Comparison of ENCODE assay signal across 8 mouse cellular contexts in the genomic region with DNA sequence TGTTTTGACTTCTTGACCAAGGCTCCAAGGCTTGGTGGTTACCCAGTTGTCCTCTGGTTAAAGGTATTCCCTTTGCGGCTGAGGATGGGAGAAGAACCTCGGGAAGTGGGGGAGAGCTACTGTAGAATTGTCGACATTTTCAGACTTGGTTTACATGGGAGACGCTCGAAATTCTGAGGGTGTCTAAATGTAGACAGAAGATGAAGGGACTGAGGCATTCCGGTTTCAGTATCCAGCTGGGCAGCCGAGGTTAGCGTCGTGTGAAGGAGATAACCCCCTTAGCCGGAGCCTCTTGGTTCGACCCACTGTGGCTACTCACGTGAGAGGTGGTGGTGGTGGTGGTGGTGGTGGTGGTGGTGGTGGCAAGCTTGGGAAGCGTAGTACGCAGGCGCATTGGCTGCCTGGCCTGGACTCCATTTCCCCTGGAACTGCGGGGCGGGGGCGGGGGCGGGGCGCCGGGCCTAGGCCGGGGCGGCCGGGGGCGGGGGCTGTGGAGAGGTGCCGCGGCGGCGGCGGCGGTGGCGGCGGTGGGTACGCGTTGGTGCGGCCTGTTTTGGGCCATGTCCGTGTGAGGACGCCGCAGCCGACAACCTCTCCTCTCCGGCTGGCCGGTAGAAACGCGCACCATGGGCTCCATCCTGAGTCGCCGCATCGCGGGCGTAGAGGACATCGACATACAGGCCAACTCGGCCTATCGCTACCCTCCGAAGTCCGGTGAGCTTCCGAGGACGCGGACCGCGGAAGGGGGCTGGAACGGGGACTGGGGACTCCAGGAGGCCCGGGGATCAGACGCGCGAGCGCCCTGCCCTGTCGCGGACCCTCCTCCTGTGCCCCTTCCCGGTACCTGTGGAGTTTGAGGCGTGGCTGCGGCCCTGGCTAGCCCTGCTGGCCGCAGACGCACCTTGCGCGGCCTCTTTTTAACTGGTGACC. TPM values are rescaled to one million over a fixed set of nuclear protein-coding genes. Genes with fewer than 3 reads are reported as not detected.
A peak's percentile ranks its signal among the peaks of the same experiment; 100 is the strongest.
DNase-seq lines count a peak whose midpoint lies in the region; ATAC-seq and TF ChIP-seq lines count a peak whose summit lies in the region.

TSS of gene Mgrn1 (plus strand) at position 490 of the 930 bp plus-strand sequence.

- H3K9ac ChIP-seq in intestine, embryonic 16.5 days (ENCODE audit: low read depth, low read length), result peak within 1 kb of the TSS; percentile 95
- peak within 1 kb of the TSS; percentile 94 for H3K9ac ChIP-seq in midbrain, embryonic 12.5 days (replicated peaks)

- DNase-seq in 3T3-L1 (ENCODE audit: low read depth, low spot score), result peak; percentile 93
- peak; percentile 94 for DNase-seq in adrenal gland, postnatal 14 days
- peak; percentile 96 for DNase-seq in embryonic facial prominence, embryonic 10.5 days (ENCODE audit: low spot score)
- DNase-seq in gonadal fat pad, adult 2 months (ENCODE audit: low read depth), result no peak
- peak; percentile 94 for DNase-seq in limb, embryonic 10.5 days (ENCODE audit: low spot score)

- H3K36me3 ChIP-seq in embryonic facial prominence, embryonic 10.5 days (replicated peaks), result peaks cover 3% of the 10 kb centered on the region; the same call in 1 of the 2 replicates
- H3K36me3 ChIP-seq in intestine, embryonic 16.5 days (ENCODE audit: control insufficient read depth, insufficient read depth, low read length), result no peaks in the 10 kb centered on the region
- H3K36me3 ChIP-seq in limb, embryonic 10.5 days, result peaks cover 4% of the 10 kb centered on the region
- no peaks in the 10 kb centered on the region for H3K36me3 ChIP-seq in midbrain, embryonic 12.5 days
- H3K36me3 ChIP-seq in small intestine, adult 2 months (ENCODE audit: control insufficient read depth, insufficient read depth, low read length), result peaks cover 2% of the 10 kb centered on the region

- no peaks in the 10 kb centered on the region for H3K27me3 ChIP-seq in embryonic facial prominence, embryonic 10.5 days (replicated peaks; ENCODE audit: low read depth, poor library complexity, severe bottlenecking)
- H3K27me3 ChIP-seq in intestine, embryonic 16.5 days (replicated peaks; ENCODE audit: control insufficient read depth, insufficient read depth, low read length), result no peaks in the 10 kb centered on the region
- no peaks in the 10 kb centered on the region for H3K27me3 ChIP-seq in limb, embryonic 10.5 days (ENCODE audit: low read depth, poor library complexity, severe bottlenecking)
- H3K27me3 ChIP-seq in midbrain, embryonic 12.5 days, result no peaks in the 10 kb centered on the region
- no peaks in the 10 kb centered on the region for H3K27me3 ChIP-seq in small intestine, adult 2 months (ENCODE audit: control insufficient read depth, insufficient read depth, low read length)

- peak within 1 kb of the TSS; percentile 79 for H3K4me3 ChIP-seq in embryonic facial prominence, embryonic 10.5 days
- H3K4me3 ChIP-seq in intestine, embryonic 16.5 days (ENCODE audit: low read length), result peak within 1 kb of the TSS; percentile 84
- peak within 1 kb of the TSS; percentile 95 for H3K4me3 ChIP-seq in limb, embryonic 10.5 days
- peak within 1 kb of the TSS; percentile 88 for H3K4me3 ChIP-seq in midbrain, embryonic 12.5 days
- H3K4me3 ChIP-seq in small intestine, adult 2 months (ENCODE audit: low read depth, low read length), result peak within 1 kb of the TSS; percentile 87

- no peak for TF ChIP-seq CTCF in small intestine, adult 2 months (IDR thresholded peaks at IDR 0.05; ENCODE audit: extremely low read depth, insufficient read length, insufficient replicate concordance, low read depth, low read length)

- no peaks in the 10 kb centered on the region for H3K9me3 ChIP-seq in embryonic facial prominence, embryonic 10.5 days
- H3K9me3 ChIP-seq in intestine, embryonic 16.5 days (ENCODE audit: control insufficient read depth, low read length), result no peaks in the 10 kb centered on the region
- no peaks in the 10 kb centered on the region for H3K9me3 ChIP-seq in limb, embryonic 10.5 days (replicated peaks)
- no peaks in the 10 kb centered on the region for H3K9me3 ChIP-seq in midbrain, embryonic 12.5 days

- H3K4me2 ChIP-seq in intestine, embryonic 16.5 days (ENCODE audit: low read depth, low read length), result peak within 1 kb of the TSS; percentile 87
- H3K4me2 ChIP-seq in midbrain, embryonic 12.5 days (replicated peaks), result peak within 1 kb of the TSS; percentile 82

- ATAC-seq in intestine, embryonic 16.5 days, result peak; percentile 86
- peak; percentile 88 for ATAC-seq in midbrain, embryonic 12.5 days (ENCODE audit: low FRiP score, low read depth)

- H3K4me1 ChIP-seq in embryonic facial prominence, embryonic 10.5 days, result peaks cover 37% of the 10 kb centered on the region
- peaks cover 29% of the 10 kb centered on the region for H3K4me1 ChIP-seq in intestine, embryonic 16.5 days (ENCODE audit: control insufficient read depth, insufficient read depth, low read length)
- H3K4me1 ChIP-seq in limb, embryonic 10.5 days, result peaks cover 43% of the 10 kb centered on the region
- H3K4me1 ChIP-seq in midbrain, embryonic 12.5 days, result peaks cover 36% of the 10 kb centered on the region
- peaks cover 29% of the 10 kb centered on the region; the same call in 1 of the 2 replicates for H3K4me1 ChIP-seq in small intestine, adult 2 months (ENCODE audit: control insufficient read depth, insufficient read depth, insufficient read length, low read length)

- H3K27ac ChIP-seq in embryonic facial prominence, embryonic 10.5 days (replicated peaks), result peak within 1 kb of the TSS; percentile 93
- H3K27ac ChIP-seq in intestine, embryonic 16.5 days (ENCODE audit: low read length), result peak within 1 kb of the TSS; percentile 91
- H3K27ac ChIP-seq in limb, embryonic 10.5 days, result peak within 1 kb of the TSS; percentile 93
- H3K27ac ChIP-seq in midbrain, embryonic 12.5 days (replicated peaks), result peak within 1 kb of the TSS; percentile 86
- peak within 1 kb of the TSS; percentile 90 for H3K27ac ChIP-seq in small intestine, adult 2 months (ENCODE audit: insufficient read depth, low read depth, low read length)

- no peak for TF ChIP-seq POLR2A in small intestine, adult 2 months (IDR thresholded peaks at IDR 0.05; ENCODE audit: low read depth, low read length)

- WGBS in embryonic facial prominence, embryonic 10.5 days, result under 1% methylated on average over 74 of the region's 74 CpGs
- WGBS in intestine, embryonic 16.5 days, result under 1% methylated on average over 57 of the region's 74 CpGs
- under 1% methylated on average over 57 of the region's 74 CpGs for WGBS in limb, embryonic 10.5 days
- under 1% methylated on average over 74 of the region's 74 CpGs for WGBS in midbrain, embryonic 12.5 days
- under 1% methylated on average over 74 of the region's 74 CpGs for WGBS in small intestine, adult 2 months

RNA-seq across cellular contexts. Expression of gene Mgrn1, which starts in this region (rescaled TPM):
- 86.3 and 87.7 TPM in 2 replicates for total RNA-seq in adrenal gland, postnatal 14 days (2021)
- polyA plus RNA-seq in embryonic facial prominence, embryonic 10.5 days (2016; fragmentation: Nextera tagmentation; extraction: Ambion mirVana), result 64.9 and 72.0 TPM in 2 replicates
- polyA plus RNA-seq in gonadal fat pad, adult 2 months (2012; rRNA removed), result 147 and 154 TPM in 2 replicates
- polyA plus RNA-seq in intestine, embryonic 16.5 days (2015; fragmentation: Nextera tagmentation; extraction: Ambion mirVana), result 82.7 and 84.6 TPM in 2 replicates
- polyA plus RNA-seq in limb, embryonic 10.5 days (2016; fragmentation: Nextera tagmentation; extraction: Ambion mirVana), result 68.0 and 84.5 TPM in 2 replicates
- 83.2 and 88.5 TPM in 2 replicates for polyA plus RNA-seq in midbrain, embryonic 12.5 days (2016; fragmentation: Nextera tagmentation; extraction: Ambion mirVana)
- 81.9 and 164 TPM in 2 replicates for polyA plus RNA-seq in small intestine, adult 2 months (2012; rRNA removed)
